Comparison of ENCODE assay signal across 8 mouse cellular contexts in the genomic region with DNA sequence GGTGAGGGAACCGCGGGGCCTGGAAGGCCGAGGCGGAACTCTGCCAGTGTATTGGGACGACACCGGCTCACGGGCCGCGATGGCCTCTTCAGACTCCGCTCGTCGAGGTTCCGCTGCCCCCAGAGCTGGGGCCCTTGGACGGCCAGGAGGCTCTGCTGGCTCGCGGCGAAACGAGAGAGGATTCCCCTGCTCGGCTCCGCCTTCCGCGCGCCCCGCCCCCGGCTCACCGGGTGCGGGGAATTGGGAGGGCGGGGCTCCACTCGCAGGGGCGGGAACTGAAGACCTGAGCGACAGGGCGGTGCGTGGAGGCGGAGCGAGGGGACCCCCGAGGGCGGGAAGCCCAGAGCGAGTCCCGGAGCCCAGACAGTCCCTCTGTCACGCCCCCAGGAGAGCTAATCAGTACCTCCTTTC. TPM values are rescaled to one million over a fixed set of nuclear protein-coding genes. Genes with fewer than 3 reads are reported as not detected.
DNase-seq lines count a peak whose midpoint lies in the region; ATAC-seq and TF ChIP-seq lines count a peak whose summit lies in the region.

Gene Tmem158, minus strand, starts transcription at position 154 of the 411 bp plus-strand sequence.

- no peaks in the 10 kb centered on the region for H3K9me3 ChIP-seq in ES-Bruce4 (replicated peaks; ENCODE audit: control insufficient read depth, insufficient read depth, low read length, poor library complexity, severe bottlenecking)
- H3K9me3 ChIP-seq in forebrain, embryonic 14.5 days (replicated peaks; ENCODE audit: control insufficient read depth, low read length): no peaks in the 10 kb centered on the region
- H3K9me3 ChIP-seq in neural tube, embryonic 15.5 days (replicated peaks): no peaks in the 10 kb centered on the region

- H3K9ac ChIP-seq in ES-Bruce4 (ENCODE audit: low read depth, poor library complexity, severe bottlenecking): peak within 1 kb of the TSS; percentile 73
- H3K9ac ChIP-seq in forebrain, embryonic 14.5 days (ENCODE audit: low read length): peak within 1 kb of the TSS; percentile 65
- peak within 1 kb of the TSS; percentile 88 for H3K9ac ChIP-seq in neural tube, embryonic 15.5 days (replicated peaks)

- no peak for TF ChIP-seq EP300 in ES-Bruce4 (IDR thresholded peaks at IDR 0.05; ENCODE audit: insufficient read depth, low read depth, low read length)

- under 1% methylated on average over 34 of the region's 40 CpGs for WGBS in forebrain, embryonic 14.5 days
- under 1% methylated on average over 40 of the region's 40 CpGs for WGBS in neural tube, embryonic 15.5 days

- DNase-seq in forebrain, embryonic 14.5 days (ENCODE audit: low spot score): peak; percentile 92
- peak; percentile 73 for DNase-seq in heart, postnatal 25 days (ENCODE audit: low spot score)
- peak; percentile 75 to 82 for DNase-seq in layer of hippocampus, adult 18-20 months (ENCODE audit: low spot score in 2 of 2)
- peak; percentile 83 to 87 for DNase-seq in lung, adult 18-20 months
- peak; percentile 88 for DNase-seq in thymus, postnatal 0 days (ENCODE audit: low spot score)

- peak within 1 kb of the TSS; percentile 87 for H3K4me2 ChIP-seq in forebrain, embryonic 14.5 days (ENCODE audit: low read length)
- peak within 1 kb of the TSS; percentile 86 for H3K4me2 ChIP-seq in neural tube, embryonic 15.5 days

- H3K27ac ChIP-seq in ES-Bruce4 (ENCODE audit: insufficient read depth, low read length): no peak within 1 kb of the TSS
- peak within 1 kb of the TSS; percentile 64 for H3K27ac ChIP-seq in forebrain, embryonic 14.5 days (ENCODE audit: low read depth, low read length)
- H3K27ac ChIP-seq in neural tube, embryonic 15.5 days (replicated peaks): peak within 1 kb of the TSS; percentile 87

- TF ChIP-seq POLR2A in ES-Bruce4 (IDR thresholded peaks at IDR 0.05; ENCODE audit: insufficient read depth, low read length): peak; percentile 31

- intact Hi-C loops in heart, postnatal 25 days (cut with DNase I): loop anchor here (5.0 kb wide), 2 partner anchors 107 to 252 kb away; partner anchors contain the start of gene Lars2

- no peaks in the 10 kb centered on the region; the same call in none of the 2 replicates for H3K27me3 ChIP-seq in ES-Bruce4 (ENCODE audit: control insufficient read depth, insufficient read depth, low read length, poor library complexity, severe bottlenecking)
- peaks cover 11% of the 10 kb centered on the region; the same call in 1 of the 2 replicates for H3K27me3 ChIP-seq in forebrain, embryonic 14.5 days (replicated peaks; ENCODE audit: control insufficient read depth, insufficient read depth, low read length)
- peaks cover 31% of the 10 kb centered on the region; the same call in 1 of the 2 replicates for H3K27me3 ChIP-seq in neural tube, embryonic 15.5 days (replicated peaks)

- peak; percentile 62 for ATAC-seq in cerebellum, adult (ENCODE audit: insufficient number of reproducible peaks, low FRiP score, low TSS enrichment)
- peak; percentile 92 for ATAC-seq in forebrain, embryonic 14.5 days
- ATAC-seq in neural tube, embryonic 15.5 days (ENCODE audit: low FRiP score): peak; percentile 96

- H3K4me1 ChIP-seq in ES-Bruce4 (ENCODE audit: control insufficient read depth, insufficient read depth, low read length): peaks cover 2% of the 10 kb centered on the region
- H3K4me1 ChIP-seq in forebrain, embryonic 14.5 days (ENCODE audit: control insufficient read depth, insufficient read depth, low read length): 0 out of 2 replicates have a peak, but pooled peaks cover 3% of the 10 kb centered on the region
- peaks cover 12% of the 10 kb centered on the region for H3K4me1 ChIP-seq in neural tube, embryonic 15.5 days

- TF ChIP-seq CTCF in ES-Bruce4 (IDR thresholded peaks at IDR 0.05; ENCODE audit: low read depth, low read length): no peak

- H3K36me3 ChIP-seq in ES-Bruce4 (ENCODE audit: control insufficient read depth, insufficient read depth, low read length, poor library complexity, severe bottlenecking): no peaks in the 10 kb centered on the region
- no peaks in the 10 kb centered on the region for H3K36me3 ChIP-seq in forebrain, embryonic 14.5 days (ENCODE audit: control insufficient read depth, insufficient read depth, low read length)
- no peaks in the 10 kb centered on the region for H3K36me3 ChIP-seq in neural tube, embryonic 15.5 days

- peak within 1 kb of the TSS; percentile 56 for H3K4me3 ChIP-seq in ES-Bruce4 (ENCODE audit: low read depth, low read length)
- H3K4me3 ChIP-seq in forebrain, embryonic 14.5 days (ENCODE audit: low read depth, low read length): peak within 1 kb of the TSS; percentile 63
- peak within 1 kb of the TSS; percentile 85 for H3K4me3 ChIP-seq in neural tube, embryonic 15.5 days (replicated peaks)

RNA-seq across cellular contexts. Expression of gene Tmem158, which starts in this region (rescaled TPM):
- polyA plus RNA-seq in ES-Bruce4 (2011; ENCODE audit: insufficient read depth, insufficient read length, low read depth, missing spikeins): 5.2 and 5.4 TPM in 2 replicates
- polyA plus RNA-seq in forebrain, embryonic 14.5 days (2014; fragmentation: Nextera tagmentation; extraction: Ambion mirVana): 18.5 and 18.7 TPM in 2 replicates
- 1 to 10 TPM; 7.3 to 8.0 TPM for total RNA-seq in heart, postnatal 25 days (2021)
- 10 to 100 TPM; 38.2 to 40.8 TPM for total RNA-seq in layer of hippocampus, adult 18-20 months (2021)
- polyA plus RNA-seq in neural tube, embryonic 15.5 days (2015; fragmentation: Nextera tagmentation; extraction: Ambion mirVana): 39.1 and 49.7 TPM in 2 replicates
- 7.8 and 8.7 TPM in 2 replicates for polyA plus RNA-seq in thymus, postnatal 0 days (2015; fragmentation: Nextera tagmentation; extraction: Ambion mirVana)

Comparison
In these comparisons a context has a peak if more than half of its experiments do, and no peak if none do; other contexts are left out.
1. RNA of gene Tmem158 (total RNA-seq): 38.2 to 40.8 TPM in layer of hippocampus, adult 18-20 months; 7.3 to 8.0 TPM in heart, postnatal 25 days; every median in the first group is over 4 times any median in the second.
2. Peak in every context shown above with its lines, with median percentiles within 50 percentile points of each other: H3K4me3 ChIP-seq, H3K9ac ChIP-seq, ATAC-seq and DNase-seq.